Mouse (Mus musculus): ENCODE measurements at regions not wholly inside any gene's neighbourhood (a gene's known extent, or its start where the extent isn't known, plus 50 kb on each side); places are given as distances from the start of the nearest gene placed in this dataset.

DNA sequence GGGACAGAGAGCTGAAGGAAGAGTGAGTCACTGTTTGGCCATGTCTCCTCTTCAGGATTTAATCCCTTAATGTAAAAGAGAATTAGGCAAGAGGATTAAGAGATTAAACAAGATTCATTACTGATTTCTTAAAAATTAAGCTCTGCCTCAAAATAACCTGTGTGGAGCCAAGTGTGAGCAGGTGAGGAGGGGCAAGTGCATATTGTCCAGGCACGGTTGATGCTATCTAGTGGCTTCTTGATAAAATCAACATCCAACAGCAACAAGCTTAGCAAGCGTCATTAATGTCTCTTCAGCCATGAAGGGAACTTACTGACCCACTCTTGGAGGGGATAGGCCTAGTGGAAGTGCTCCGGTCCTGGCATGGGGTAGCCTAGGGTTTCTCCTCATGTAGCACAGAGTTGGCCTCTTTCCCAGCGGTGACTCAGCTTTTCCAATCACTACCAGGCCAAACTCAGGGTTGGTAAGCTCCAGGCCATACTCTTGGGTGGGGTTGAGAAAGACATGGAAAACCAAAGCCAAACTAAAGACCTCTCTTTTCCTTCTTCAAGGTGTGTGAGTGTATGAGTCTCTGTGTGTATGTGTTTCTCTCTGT lies 55.0 kb upstream of the Ubr2 start:
- peak; percentile 30 to 46 for DNase-seq (ENCODE audit: low spot score in 2 of 2)

DNA sequence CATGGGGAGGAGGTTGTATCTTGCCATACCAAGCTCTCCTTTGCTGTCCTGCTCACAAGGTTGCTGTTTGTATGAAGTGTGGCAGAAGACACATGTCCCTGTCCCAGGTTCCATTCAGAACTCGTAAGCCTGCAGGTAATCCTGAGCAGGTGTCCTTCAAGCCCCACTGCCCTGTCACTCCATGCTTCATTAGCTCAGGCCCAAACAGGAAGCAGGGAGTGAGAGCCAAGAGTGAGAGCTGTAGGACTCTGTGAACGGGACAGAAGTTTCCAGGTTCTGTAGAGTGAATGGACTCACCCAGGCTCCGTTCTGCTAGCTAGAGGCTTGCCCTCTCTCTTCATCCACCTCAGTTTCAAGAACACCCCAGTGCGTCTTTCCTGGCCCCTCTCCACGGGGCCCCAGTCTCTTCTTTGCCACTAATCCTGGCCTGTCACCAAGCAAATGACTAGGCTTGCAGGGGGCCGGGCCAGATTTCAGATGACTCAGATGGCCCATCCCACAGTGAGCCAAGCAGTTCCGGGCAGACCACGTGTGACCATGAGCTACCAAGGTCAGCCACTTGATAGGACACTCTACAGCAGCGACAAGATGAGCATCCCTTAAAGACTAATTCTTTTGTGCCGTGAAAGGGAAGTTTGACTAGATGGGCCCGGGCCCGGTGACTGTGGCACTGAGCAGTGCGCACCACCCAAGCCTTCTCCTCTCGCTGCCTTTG lies 54.4 kb upstream of the Ubr2 start:
- DNase-seq (ENCODE audit: low spot score in 2 of 2): peak; percentile 18 to 53

DNA sequence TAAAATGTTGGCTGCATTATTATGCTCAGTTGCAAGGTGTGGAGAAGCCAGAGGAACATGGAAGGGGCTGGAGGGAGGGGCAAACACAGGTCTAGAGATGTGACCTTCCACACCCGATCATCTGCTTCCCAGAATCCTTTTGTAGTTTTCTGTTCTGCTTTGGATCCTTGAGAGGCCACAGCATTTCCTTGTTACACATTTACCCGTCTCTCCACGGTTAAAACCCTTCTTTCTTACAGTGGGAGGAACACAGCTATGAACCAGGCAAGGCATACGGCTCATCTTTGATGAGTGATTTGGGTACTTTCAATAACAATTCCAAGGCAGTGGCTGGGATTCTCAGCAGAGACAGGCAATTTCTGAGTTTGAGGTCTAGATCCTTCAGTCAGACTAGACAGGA lies 53.6 kb upstream of the Ubr2 start:
- DNase-seq (ENCODE audit: low spot score in 2 of 2): no peak

DNA sequence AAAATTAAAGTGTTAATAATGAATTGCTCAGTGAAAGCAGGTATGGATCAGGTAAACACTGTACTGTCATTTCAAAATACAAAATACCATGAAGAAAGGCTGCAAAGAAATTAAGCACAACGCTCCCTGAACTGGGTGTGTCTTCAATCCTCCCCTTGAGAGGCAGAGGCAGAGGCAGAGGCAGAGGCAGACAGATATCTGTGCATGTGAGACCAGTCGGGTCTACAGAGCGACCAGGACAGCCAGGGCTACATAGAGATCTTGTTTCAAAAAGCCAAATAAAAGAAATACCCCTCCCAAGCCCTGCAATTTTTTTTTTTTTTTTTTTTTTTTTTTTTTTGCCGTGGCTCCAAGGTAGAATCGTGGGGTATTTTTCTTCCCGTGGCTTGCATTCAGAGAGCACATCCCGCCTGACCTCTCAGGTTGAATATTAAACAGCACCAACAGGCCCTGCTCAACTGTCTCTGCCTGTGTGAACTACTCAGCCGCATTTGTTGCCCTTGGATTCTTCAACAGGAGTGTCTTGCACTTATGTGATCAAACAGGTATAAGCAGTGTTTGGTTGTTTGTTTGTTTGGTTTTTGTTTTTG lies 50.8 kb upstream of the Ubr2 start:
- no peak for DNase-seq (ENCODE audit: low spot score in 2 of 2)

Measured in heart, adult 9 months (tissue).